Mouse (Mus musculus): ENCODE measurements around the gene Ism2.

Ism2 gene

DNA sequence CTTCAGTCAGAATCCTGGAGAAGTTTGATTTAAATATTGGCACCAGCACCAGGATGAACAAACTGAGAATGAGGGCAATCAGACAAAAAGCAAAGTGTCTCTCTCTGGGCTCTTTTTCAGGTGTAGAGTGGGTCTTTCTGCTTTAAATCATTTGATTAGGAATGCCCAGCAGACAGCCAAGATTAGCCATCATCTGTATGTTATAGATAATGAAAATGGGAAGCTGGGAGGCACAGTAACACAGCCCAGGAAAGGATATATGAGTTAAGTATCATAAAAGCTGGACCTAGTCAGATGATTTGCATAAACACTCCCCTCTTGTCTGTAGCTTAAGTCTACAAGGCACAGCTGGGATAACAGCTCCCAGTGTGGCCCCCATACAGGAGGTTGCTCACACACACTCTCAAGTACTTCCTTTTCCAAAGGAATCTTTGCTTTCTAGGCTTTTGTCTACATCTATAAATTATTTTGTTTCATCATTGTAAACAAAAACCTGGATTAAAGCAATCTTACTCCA is 69.1 kb downstream of the Ism2 start:
- DNase-seq (ENCODE audit: low spot score in 2 of 2), result no peak

DNA sequence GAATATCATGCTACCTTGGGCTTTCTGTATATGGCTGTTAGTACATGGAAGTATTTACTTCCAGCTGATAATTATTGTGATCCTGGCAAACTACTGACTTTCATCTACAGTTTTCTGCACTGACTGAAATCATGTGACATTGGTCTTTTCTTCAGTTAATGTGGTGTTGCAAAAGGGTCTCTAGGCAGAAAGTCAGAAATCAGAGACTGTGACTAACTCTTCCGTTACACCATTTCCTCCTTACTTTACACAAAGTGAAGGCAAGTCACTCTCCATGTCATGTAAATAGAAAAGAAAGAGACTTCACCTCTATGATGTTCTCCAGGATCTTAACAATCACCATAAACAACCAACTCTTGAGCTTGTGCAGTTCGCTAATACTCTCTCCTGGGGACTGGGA is 69.9 kb downstream of the Ism2 start:
- DNase-seq (ENCODE audit: low spot score in 2 of 2), result no peak

Measured in cerebellum, postnatal 4 days (tissue).